Mouse (Mus musculus) mouse trophoblast stem cell (cell line): ENCODE measurements at regions not wholly inside any gene's neighbourhood (a gene's known extent, or its start where the extent isn't known, plus 50 kb on each side); places are given as distances from the start of the nearest gene placed in this dataset.
"Not testable (repeated sequence)": the region's sequence is repeated elsewhere in the genome, so short reads cannot be mapped to it uniquely, and the experiment has no call there.

Experiments
- in situ Hi-C, 2 experiments: fragments of 300-500 bp; cut with MseI, MboI; formaldehyde crosslinking; loops; 2 replicates in 1 of 2; 3 replicates in 1 of 2; pipeline ENCODE4 v1.15.1; 2025

GRCm38 (mm10) chr13:16476515-16476914 is 464.9 kb downstream of the Inhba start:
- in situ Hi-C loops: no loop called here

- in situ Hi-C loops: no loop called here
Observed at GRCm38 (mm10) chr13:16487292-16487691, 475.6 kb downstream of the Inhba start.

- in situ Hi-C loops: not testable (repeated sequence)
Observed at GRCm38 (mm10) chr13:16490680-16491079, 479.0 kb downstream of the Inhba start.

GRCm38 (mm10) chr13:16498052-16498451 is 486.4 kb downstream of the Inhba start:
- in situ Hi-C loops: no loop called here

GRCm38 (mm10) chr13:16512876-16513275 is 501.2 kb downstream of the Inhba start:
- in situ Hi-C loops: no loop called here

- in situ Hi-C loops: no loop called here
Observed at GRCm38 (mm10) chr13:16515195-16515594, 503.5 kb downstream of the Inhba start.

- in situ Hi-C loops: no loop called here
Observed at GRCm38 (mm10) chr13:16529036-16529435, 517.4 kb downstream of the Inhba start.

- in situ Hi-C loops: no loop called here
Observed at GRCm38 (mm10) chr13:16543771-16544170, 532.1 kb downstream of the Inhba start.

- in situ Hi-C loops: no loop called here
Observed at GRCm38 (mm10) chr13:16550060-16550459, 538.4 kb downstream of the Inhba start.

GRCm38 (mm10) chr13:16564988-16565387 is 553.3 kb downstream of the Inhba start:
- in situ Hi-C loops: no loop called here

GRCm38 (mm10) chr13:16574069-16574468 is 562.4 kb downstream of the Inhba start:
- in situ Hi-C loops: no loop called here

GRCm38 (mm10) chr13:16586286-16586685 is 574.6 kb downstream of the Inhba start:
- in situ Hi-C loops: no loop called here

- in situ Hi-C loops: no loop called here
Observed at GRCm38 (mm10) chr13:16619755-16620154, 608.1 kb downstream of the Inhba start.

- in situ Hi-C loops: no loop called here
Observed at GRCm38 (mm10) chr13:16626584-16626983, 614.9 kb downstream of the Inhba start.

GRCm38 (mm10) chr13:16633445-16634092 is 621.9 kb downstream of the Inhba start:
- in situ Hi-C loops: no loop called here

GRCm38 (mm10) chr13:16636251-16636650 is 624.6 kb downstream of the Inhba start:
- in situ Hi-C loops: no loop called here

GRCm38 (mm10) chr13:16641611-16642449 is 630.2 kb downstream of the Inhba start:
- in situ Hi-C loops: no loop called here

- in situ Hi-C loops: no loop called here
Observed at GRCm38 (mm10) chr13:16642450-16642994, 630.9 kb downstream of the Inhba start.

GRCm38 (mm10) chr13:16645311-16645710 is 633.7 kb downstream of the Inhba start:
- in situ Hi-C loops: no loop called here

- in situ Hi-C loops: no loop called here
Observed at GRCm38 (mm10) chr13:16646056-16646455, 634.4 kb downstream of the Inhba start.

- in situ Hi-C loops: no loop called here
Observed at GRCm38 (mm10) chr13:16646649-16647048, 635.0 kb downstream of the Inhba start.

GRCm38 (mm10) chr13:16656110-16656509 is 644.5 kb downstream of the Inhba start:
- in situ Hi-C loops: no loop called here

GRCm38 (mm10) chr13:16659894-16660293 is 648.2 kb downstream of the Inhba start:
- in situ Hi-C loops: no loop called here
